Mouse (Mus musculus): ENCODE data around the gene Gm5788. TPM values are rescaled to one million over a fixed set of nuclear protein-coding genes. Genes with fewer than 3 reads are reported as not detected.
"Not testable (repeated sequence)": the region's sequence is repeated elsewhere in the genome, so short reads cannot be mapped to it uniquely, and the experiment has no call there.

Gene Gm5788
- polyA plus RNA-seq, 1 experiment from 2014 or later = not detected

GRCm38 (mm10) chr12:87488683-87489082 is 5.8 kb upstream of the Gm5788 start:
- H3K27ac ChIP-seq (ENCODE audit: low read depth, low read length); H3K4me2 ChIP-seq (ENCODE audit: low read length); H3K4me3 ChIP-seq (ENCODE audit: low read depth, low read length); ATAC-seq; H3K27me3 ChIP-seq (replicated peaks; ENCODE audit: control insufficient read depth, insufficient read depth, low read length); H3K9me3 ChIP-seq (replicated peaks; ENCODE audit: control insufficient read depth, low read length); H3K9ac ChIP-seq (ENCODE audit: low read length); DNase-seq (ENCODE audit: low spot score); H3K4me1 ChIP-seq (ENCODE audit: control insufficient read depth, insufficient read depth, low read length); H3K36me3 ChIP-seq (ENCODE audit: control insufficient read depth, insufficient read depth, low read length): not testable (repeated sequence)
- WGBS = 78% methylated on average over 2 of the region's 2 CpGs

- DNase-seq (ENCODE audit: low spot score); H3K4me3 ChIP-seq (ENCODE audit: low read depth, low read length); H3K27ac ChIP-seq (ENCODE audit: low read depth, low read length); ATAC-seq; H3K4me2 ChIP-seq (ENCODE audit: low read length); H3K27me3 ChIP-seq (replicated peaks; ENCODE audit: control insufficient read depth, insufficient read depth, low read length); H3K9ac ChIP-seq (ENCODE audit: low read length); H3K36me3 ChIP-seq (ENCODE audit: control insufficient read depth, insufficient read depth, low read length); H3K9me3 ChIP-seq (replicated peaks; ENCODE audit: control insufficient read depth, low read length); H3K4me1 ChIP-seq (ENCODE audit: control insufficient read depth, insufficient read depth, low read length): not testable (repeated sequence)
- 89% methylated on average over 4 of the region's 4 CpGs for WGBS
Observed at GRCm38 (mm10) chr12:87514016-87514415, 19.5 kb downstream of the Gm5788 start, which contains the start of gene Gm8300. Gm8300 (plus strand) TSS chr12:87514316.

GRCm38 (mm10) chr12:87519616-87520015 is 25.1 kb downstream of the Gm5788 start:
- H3K4me3 ChIP-seq (ENCODE audit: low read depth, low read length); H3K27me3 ChIP-seq (replicated peaks; ENCODE audit: control insufficient read depth, insufficient read depth, low read length); H3K27ac ChIP-seq (ENCODE audit: low read depth, low read length); H3K9me3 ChIP-seq (replicated peaks; ENCODE audit: control insufficient read depth, low read length); H3K4me1 ChIP-seq (ENCODE audit: control insufficient read depth, insufficient read depth, low read length); H3K4me2 ChIP-seq (ENCODE audit: low read length); DNase-seq (ENCODE audit: low spot score); ATAC-seq; H3K36me3 ChIP-seq (ENCODE audit: control insufficient read depth, insufficient read depth, low read length); H3K9ac ChIP-seq (ENCODE audit: low read length): not testable (repeated sequence)
- WGBS = 64% methylated on average over 3 of the region's 3 CpGs

- 89% methylated on average over 3 of the region's 3 CpGs for WGBS
- Histone ChIP-seq H3K27ac (ENCODE audit: low read depth, low read length) (no peak overlapping the region), H3K36me3 (ENCODE audit: control insufficient read depth, insufficient read depth, low read length) (no peaks in the 10 kb centered on the region), H3K27me3 (replicated peaks; ENCODE audit: control insufficient read depth, insufficient read depth, low read length) (no peaks in the 10 kb centered on the region), H3K4me2 (ENCODE audit: low read length) (no peak overlapping the region), H3K4me3 (ENCODE audit: low read depth, low read length) (no peak overlapping the region), H3K9me3 (replicated peaks; ENCODE audit: control insufficient read depth, low read length) (no peaks in the 10 kb centered on the region), H3K4me1 (ENCODE audit: control insufficient read depth, insufficient read depth, low read length) (no peaks in the 10 kb centered on the region), H3K9ac (ENCODE audit: low read length) (no peak overlapping the region)
- DNase-seq (ENCODE audit: low spot score) (no peak), ATAC-seq (no peak)
Observed at GRCm38 (mm10) chr12:87543927-87544326, 49.4 kb downstream of the Gm5788 start.

Other genes starting within 250 kb of the Gm5788 start
- 78.2 and 87.1 TPM in 2 replicates for gene Vipas39, start 228.5 kb upstream of the Gm5788 start, polyA plus RNA-seq (2014; fragmentation: Nextera tagmentation; extraction: Ambion mirVana)
- 179 and 202 TPM in 2 replicates for gene Ahsa1, start 228.2 kb upstream of the Gm5788 start, polyA plus RNA-seq (2014; fragmentation: Nextera tagmentation; extraction: Ambion mirVana)
- 0.83 and 0.93 TPM in 2 replicates for gene Ism2, start 195.0 kb upstream of the Gm5788 start, polyA plus RNA-seq (2014; fragmentation: Nextera tagmentation; extraction: Ambion mirVana)
- gene Sptlc2, start 106.4 kb upstream of the Gm5788 start, polyA plus RNA-seq (2014; fragmentation: Nextera tagmentation; extraction: Ambion mirVana) = 51.8 and 65.8 TPM in 2 replicates
- gene Slirp, start 50.8 kb upstream of the Gm5788 start, polyA plus RNA-seq (2014; fragmentation: Nextera tagmentation; extraction: Ambion mirVana) = 229 and 292 TPM in 2 replicates
- gene Alkbh1, start 50.7 kb upstream of the Gm5788 start, polyA plus RNA-seq (2014; fragmentation: Nextera tagmentation; extraction: Ambion mirVana) = 25.8 and 25.9 TPM in 2 replicates
- gene Snw1, start 22.4 kb upstream of the Gm5788 start, polyA plus RNA-seq (2014; fragmentation: Nextera tagmentation; extraction: Ambion mirVana) = 138 and 145 TPM in 2 replicates
- gene Gm8300, start 19.6 kb downstream of the Gm5788 start, polyA plus RNA-seq (2014; fragmentation: Nextera tagmentation; extraction: Ambion mirVana) = not detected in 2 replicates
- not detected in 2 replicates for gene Oog1, start 108.0 kb downstream of the Gm5788 start, polyA plus RNA-seq (2014; fragmentation: Nextera tagmentation; extraction: Ambion mirVana)
- gene Gm4027, start 124.1 kb downstream of the Gm5788 start, polyA plus RNA-seq (2014; fragmentation: Nextera tagmentation; extraction: Ambion mirVana) = not detected in 2 replicates
- not detected in 2 replicates for gene Gm16381, start 149.9 kb downstream of the Gm5788 start, polyA plus RNA-seq (2014; fragmentation: Nextera tagmentation; extraction: Ambion mirVana)

Measured in forebrain, embryonic 14.5 days (tissue).